Mouse (Mus musculus) urinary bladder, postnatal 4 days (tissue): ENCODE results near the gene Sv2c.
"Not testable (repeated sequence)": the region's sequence is repeated elsewhere in the genome, so short reads cannot be mapped to it uniquely, and the experiment has no call there.

Experiments
- DNase-seq, 2 experiments: peaks; one replicate each; pipeline ENCODE4 v3.0.0; 2021 to 2022; ENCODE audit warnings: low spot score in 2 of 2

The Sv2c gene

DNA sequence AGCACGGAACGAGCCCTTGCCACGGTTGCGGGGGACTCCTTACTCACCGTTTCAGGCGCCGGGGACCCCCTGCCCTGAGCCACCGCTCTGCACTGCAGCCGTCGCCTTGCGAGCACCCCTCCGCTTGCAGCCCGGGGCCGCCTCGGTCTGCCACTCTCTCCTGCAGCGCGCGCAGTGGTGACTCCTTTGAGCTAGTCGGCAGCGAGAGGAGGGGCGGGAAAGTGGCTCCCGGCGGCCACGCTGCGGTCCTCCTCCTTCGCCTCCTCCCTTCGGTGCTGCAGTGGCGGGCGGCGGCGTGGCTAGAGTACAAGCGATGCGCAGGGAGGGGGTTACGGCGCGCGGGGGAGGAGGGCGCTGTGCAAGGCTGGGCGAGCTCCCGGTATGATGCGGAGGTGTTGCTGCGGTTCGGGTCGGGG is at the start of gene Sv2c:
TSS of gene Sv2c (minus strand) at position 177 of the 416 bp plus-strand sequence.
- peak; percentile 20 to 63 for DNase-seq

DNA sequence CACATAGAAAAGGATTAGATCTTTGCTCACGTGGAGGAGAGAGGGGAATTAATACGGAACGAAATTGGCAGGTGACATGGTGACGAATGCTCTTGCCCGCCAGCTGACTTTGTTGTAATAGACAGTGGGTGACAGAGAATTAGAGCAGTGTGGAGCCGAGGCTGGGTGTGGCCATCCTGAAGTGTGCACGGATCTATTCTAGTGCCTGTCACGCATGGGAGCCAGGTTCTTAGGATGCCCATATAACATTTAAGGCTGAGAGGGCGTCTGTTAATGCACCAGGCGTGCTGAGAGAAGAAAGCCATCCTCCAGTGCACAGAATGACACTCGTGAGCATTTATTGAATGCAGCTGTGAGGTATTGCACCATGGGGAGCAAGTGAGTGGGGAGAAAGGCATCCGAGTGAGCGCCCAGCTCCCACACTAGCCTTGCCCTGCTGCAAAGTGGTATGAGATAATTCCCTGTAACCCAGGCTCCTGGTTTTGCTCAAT is 48.3 kb upstream of the Sv2c start:
- no peak for DNase-seq

DNA sequence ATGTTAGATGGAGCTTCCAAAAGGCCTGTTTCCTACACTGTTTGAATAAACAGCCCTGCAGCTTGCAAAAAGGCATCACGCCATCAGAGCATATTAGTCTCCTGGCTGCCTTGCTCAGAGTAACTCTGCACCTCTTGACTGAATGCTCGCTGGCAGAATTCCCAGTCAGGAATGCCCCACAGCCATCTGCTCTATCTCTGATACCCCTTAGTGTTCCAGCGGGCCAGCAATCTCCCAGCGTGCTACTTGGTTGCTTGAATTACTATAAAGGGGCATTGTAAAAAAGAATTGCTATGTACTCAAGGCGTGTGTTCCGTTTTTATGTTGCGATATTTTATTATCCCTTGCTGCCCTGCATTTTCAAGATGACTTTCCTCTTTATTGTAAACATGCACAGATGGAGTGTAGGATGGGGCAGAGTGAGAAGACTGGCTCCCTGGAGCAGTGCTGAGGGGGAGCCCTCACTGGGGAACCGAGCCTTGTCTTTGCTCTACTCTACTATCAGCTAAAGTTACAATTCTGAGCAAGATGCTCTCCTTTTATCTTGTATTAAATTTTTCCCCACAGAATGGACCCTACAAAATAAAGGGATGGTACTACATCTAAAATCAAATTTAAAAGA is 43.3 kb upstream of the Sv2c start:
- DNase-seq, result no peak

DNA sequence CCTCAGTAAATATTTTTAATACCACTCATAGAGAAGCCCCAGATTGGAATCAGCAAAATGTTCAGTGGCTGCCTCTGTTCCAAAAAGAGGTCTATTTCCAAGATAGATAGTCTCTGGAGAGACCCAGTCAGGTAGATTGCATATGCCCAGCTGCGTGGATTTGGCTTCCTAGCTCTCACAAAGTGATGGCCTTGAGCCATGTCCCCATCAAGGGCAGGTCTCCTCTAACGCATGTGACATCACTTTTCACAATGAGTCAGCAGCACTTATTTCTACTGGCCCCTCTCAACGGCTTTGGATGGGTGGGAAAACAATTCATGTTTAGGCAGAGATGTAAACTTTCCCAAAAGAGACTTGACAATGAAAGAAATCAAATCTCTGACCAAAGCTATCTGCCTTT is 41.3 kb upstream of the Sv2c start:
- no peak for DNase-seq

DNA sequence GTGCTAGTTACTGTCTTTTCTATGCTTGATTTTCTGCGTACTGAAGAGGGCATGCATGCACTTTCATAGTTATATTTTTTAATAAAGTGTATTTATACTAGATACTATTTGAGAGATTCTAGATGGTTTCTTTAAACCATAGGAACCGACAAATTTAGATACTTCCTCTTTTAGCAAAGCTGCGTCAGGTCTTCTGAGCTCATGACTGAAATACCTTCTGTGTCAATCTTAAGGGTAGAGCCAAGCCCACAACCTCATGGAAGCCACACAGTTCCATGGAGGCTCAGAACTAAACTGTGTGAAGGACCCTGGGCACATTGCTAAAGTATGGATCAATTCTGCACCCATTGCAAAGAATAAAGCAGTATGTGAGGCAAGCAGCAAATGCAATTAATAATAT is 39.9 kb upstream of the Sv2c start:
- no peak for DNase-seq

DNA sequence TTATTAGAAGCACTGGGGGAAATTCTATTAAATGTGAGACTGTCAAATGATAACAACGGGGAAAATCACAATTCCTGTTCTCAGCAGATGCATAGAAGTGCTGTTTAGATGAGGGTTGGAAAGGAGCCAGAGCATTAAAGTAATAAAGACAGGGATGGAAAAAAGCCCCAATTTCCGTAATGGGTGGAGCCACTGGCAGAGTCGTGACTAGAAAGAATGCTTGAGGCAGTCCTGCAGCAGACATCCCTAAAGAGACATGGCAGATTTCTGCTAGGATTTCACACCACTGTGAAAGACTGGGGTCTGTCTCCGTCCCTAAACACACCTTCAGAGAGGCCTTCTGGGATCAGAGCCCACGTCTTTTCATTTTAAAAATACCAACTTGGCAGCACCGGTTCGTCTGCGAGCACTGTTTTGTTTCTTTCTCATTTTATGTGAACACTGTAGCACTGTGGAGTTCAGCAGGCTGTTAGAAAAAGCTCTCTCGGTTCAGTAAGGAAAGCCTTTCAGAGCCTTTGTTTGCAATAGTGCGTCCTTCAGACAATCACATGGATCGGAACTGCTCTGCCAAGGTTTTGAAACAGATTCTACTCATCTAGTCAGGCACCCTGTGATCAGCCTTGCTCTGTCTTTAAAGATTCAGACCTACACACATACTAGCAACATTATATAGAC is 36.8 kb upstream of the Sv2c start:
- DNase-seq, result no peak

DNA sequence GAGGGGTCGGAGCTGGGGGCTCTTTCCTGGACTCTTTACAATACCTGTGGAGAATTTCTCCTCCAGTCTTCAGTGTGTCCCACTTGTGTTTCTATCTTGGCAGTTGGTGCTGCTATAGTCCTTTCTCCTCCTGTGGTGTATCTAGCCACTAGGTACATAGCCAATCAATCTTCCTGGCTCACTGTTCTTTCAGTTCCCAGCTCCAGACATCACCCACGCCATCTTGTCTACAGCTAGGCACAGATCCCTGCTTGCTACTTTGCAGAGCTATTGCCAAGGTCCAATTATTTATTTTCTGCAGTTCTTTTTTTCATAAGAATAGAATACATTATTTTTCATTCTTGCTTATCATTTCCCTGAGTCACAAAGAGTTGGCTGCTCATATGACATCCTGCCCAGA is 34.2 kb upstream of the Sv2c start:
- DNase-seq, result no peak

DNA sequence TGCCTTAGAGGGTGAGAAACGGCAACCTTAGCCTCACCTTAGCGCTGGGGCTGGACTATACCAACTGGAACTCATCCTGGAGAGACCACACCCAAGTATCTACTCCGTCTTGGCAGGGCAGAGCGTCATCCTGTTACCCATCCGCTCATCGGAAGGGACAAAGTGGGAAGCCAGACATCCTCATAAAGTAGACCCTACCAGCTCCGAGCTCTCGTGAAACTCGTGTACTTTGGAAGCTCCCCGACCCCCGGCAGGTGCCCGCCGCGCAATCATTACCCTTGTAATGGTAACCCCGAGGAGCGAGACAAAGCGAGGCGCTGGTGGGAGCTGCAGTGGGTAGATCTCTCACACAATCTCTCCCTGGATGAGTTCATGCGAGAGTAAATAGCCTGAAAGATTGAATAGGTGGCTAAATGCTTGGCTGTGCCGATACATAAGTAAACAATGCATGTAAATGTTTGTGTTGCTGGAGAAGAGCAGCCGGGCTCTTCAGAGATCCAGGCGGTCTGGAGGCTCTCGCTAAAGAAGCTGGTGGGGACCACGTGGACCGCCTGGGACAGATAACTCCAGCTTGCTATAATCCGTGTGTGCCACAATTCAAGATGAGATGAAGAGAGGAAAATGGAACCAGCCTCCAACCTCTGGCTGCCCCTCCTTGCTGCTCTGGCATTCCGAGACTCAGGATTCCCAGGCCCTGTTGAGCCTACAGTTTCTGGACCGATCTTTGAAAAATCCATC is 1.2 kb upstream of the Sv2c start:
- DNase-seq, result no peak

DNA sequence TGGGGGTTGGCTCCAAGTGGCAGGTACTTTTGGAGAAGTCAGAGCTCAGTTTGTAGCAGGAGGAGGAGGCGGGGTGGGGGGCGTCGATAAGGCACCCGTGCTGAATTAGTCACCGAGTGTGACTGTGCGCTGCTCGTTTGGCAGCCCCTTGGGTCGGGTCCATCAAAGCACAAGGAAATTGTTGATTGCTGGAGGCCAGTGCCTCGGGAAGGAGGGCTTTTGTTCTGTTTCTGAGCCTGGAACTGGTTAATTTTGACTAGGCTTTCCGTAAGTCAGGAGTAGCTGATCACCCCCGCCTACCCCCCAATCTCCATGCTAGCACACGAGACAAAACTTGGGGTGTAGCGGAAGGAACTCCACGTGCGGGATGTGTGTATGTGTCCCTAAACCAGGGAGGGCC is 456 bp upstream of the Sv2c start:
- DNase-seq, result no peak

DNA sequence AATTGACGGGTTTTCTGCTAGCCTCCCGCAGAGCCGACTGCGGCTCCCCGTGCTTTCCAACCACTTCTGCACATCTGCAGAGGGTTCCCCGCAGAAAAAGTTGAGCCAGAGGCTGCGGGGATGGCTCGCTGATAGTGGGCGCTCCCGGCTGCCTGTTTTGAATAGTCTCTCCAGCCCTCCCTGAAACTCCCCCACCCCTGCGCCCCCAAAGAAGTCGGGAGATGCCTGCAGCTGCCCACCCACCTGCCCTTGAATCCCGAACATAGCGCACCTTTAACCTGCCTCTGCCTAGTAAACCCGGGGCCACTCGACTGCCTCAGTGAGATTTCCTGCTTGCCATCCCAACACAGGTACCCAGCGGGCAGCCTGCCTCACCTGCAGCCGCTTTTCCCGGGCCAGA is 466 bp downstream of the Sv2c start:
- no peak for DNase-seq

DNA sequence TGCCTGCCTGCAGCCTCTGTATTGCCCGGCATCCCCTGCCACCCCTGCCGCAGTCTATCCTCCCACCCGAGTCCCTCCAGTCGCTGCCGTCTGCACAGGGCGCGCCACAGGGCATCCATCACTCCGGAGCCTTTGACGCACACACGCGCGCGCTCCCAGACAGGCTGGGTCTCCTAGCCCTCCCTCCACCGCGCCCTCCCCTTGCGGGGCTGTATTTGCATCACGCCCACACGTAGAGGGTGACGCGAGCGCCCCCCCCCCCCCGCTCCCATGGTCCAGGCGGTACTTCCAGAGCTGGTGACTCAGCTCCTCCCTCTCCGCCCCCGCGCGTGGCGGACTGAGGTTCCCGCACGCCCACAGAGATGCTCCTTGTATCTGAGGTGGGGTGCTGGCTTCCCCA is 1.3 kb downstream of the Sv2c start:
- no peak for DNase-seq

DNA sequence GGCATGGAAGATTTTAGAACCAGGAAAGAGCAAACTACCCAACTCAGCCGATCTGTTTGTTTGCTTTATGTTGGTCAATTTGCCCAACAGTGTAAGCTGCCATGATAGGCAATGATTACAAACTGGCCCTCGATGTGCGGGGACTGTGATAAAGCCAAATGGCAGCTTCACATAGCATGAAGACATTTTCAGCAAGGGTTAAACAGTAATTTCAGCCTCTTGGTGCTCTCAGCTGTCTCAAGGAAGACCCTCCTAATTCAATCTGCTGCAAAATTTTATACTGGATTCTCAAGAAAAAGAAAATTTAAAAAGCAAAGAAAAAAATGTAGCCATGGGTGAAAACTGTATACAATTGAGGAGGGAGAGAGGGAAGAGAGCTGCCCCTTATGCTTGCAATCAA is 3.3 kb downstream of the Sv2c start:
- DNase-seq, result no peak

DNA sequence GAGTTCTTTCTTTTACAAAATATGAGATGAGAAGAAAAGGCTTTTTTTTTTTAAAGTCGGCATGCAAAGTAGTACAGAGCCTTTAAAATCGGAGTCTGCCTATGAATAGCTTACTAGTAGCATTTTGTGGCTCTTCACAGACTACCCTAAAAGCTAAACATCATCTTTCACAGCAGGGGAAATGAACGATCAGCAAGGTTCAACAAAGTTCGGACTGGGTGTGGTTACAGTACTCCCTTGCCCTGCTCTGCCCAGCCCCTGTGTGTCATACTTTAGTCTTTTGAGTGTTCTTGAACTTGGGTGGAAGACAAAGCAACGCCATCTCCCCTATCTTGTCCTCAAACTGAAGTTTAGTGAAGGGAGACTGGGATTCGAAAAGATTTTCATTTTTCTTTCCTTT is 5.7 kb downstream of the Sv2c start:
- no peak for DNase-seq

DNA sequence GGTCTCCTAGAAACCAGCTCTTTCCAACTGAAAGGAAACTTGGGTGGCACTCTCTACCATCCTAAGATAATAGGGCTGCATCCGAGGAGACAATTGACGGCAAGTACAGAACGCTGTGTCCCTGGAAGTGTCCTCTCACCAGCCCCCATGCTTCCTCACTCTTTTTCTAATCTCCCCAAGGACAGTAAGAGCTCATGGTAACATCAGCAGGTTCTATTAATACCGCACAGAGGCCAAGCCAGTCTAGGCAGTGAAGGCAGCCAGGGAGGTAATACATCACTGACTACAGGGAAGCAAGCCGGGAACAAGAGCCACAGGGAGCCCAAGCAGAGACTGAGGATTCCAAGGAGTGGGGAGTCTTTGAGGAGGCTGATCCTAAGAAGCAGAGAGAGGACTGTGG is 7.4 kb downstream of the Sv2c start:
- DNase-seq, result no peak

DNA sequence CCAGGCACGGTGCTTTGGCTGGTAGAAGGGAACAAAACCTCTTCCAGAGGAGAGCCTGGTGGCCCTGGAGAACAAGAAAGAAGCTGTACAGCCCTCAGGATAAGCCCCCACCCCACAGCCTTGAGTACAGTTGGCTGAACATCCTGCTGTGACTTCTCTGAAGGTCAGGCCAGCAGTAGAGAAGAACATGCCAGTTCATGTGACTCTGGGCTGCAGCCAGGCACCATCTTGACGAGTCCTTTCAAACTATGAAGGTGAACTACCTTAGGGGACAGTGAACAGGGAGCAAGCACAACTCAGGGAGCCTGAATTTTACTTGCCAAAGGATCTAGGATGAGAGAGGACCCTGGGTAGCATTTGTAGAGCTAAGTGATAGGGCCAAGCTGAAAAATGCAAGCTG is 19.7 kb downstream of the Sv2c start:
- DNase-seq, result no peak

DNA sequence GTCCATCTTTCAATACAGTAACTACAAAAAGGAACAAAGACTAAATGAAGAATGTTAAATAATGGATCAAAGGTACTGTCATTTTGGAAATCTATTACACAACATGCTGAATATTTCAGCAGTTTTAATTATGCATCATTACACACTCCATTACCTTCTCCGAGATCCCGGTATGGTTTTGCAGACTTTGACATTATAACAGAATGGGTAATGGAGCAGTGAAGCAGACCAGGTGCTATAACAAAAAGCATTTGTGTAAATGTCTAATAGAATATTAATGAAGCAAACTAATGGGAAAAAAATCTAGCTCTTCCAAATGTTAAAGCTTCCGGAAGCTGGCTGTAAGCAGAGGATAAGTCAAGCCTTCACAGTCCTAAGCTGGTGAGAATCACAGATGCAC is 21.6 kb downstream of the Sv2c start:
- no peak for DNase-seq

DNA sequence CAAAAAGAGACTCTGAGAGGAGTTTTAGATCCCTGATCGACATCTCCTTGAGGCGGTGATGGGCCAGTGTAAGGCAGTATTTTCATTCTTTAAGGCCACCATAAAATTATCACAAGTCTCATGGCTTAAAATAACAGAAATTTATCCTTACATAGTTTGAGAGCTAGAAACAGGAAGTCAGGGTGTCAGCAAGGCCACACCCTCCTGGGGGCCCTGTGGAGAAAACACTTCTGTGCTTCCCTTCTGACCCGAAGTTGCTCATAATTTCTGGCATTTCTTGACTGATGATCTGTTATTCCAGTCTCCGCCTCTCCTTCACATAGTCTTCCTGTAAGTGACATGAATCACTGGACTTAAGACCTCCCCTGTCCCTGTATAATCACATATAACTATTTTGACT is 26.0 kb downstream of the Sv2c start:
- no peak for DNase-seq

DNA sequence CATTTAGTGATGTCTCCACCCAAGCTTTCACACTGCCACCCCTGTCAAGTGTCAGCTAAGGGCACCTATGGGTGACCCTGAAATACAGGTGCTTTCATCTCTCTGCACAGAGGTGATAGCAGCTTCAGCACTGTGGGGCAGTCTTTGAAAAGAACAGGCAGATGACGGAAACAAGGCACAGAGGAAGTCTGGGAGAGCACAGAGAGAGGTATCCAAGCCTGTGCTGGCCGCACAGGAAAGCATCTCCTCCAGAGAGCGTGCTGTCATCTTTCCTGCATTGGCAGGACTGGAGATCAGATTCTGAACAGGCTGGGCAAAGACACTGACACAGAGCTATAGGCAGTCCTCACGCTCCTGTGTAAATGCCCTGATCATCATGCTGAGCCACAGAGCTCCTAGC is 41.4 kb downstream of the Sv2c start:
- DNase-seq, result no peak

DNA sequence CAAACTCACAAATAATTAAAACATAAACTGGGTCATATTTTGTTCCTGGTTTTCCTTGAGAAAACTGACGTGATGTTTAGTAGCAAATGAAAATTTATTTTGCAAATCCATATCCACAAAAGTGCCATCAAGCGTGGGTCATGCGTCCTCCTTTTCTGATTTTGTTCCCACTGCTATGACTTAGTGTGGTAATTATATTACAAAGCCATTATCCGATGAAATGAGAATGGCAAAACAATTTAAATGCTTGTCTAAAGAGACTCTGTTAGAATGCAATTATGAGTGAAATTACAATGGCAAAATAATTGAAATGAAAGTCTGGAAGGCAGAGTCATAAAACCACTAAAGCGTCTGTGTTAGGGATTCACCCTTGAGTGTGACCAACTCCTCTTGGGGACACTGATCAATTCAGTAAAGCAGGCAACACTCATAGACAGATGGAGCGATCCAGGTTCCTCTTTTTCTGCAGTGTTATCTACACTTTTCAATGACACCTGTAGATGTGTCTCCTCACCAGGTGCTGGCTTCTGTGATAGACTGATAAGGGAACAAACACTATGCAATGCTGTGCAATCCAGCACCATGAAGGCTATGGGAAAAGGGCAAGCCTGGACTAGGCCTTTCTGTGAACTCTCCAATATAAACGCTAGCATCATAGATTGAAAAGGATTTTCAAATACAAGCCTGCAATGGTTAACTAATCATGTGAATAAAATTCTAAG is 46.6 kb downstream of the Sv2c start:
- no peak for DNase-seq

DNA sequence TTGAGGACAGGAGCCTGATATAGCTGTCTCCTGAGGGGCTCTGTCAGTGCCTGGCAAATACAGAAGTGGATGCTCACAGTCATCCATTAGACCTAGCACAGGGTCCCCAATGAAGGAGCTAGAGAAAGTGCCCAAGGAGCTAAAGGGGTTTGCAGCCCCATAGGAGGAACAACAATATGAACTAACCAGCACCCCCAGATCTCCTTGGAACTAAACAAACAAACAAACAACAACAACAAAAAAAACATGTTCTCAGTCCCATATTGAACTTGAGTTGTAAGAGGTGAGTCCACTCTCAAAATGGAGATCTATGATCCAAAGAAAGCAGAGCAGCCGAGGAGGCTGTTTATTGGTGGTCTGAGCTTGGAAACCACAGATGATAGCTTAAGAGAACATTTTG is 50.6 kb downstream of the Sv2c start, which contains the start of gene Gm17190:
TSS of gene Gm17190 (plus strand) at position 301 of the 400 bp plus-strand sequence.
- not testable (repeated sequence) for DNase-seq

DNA sequence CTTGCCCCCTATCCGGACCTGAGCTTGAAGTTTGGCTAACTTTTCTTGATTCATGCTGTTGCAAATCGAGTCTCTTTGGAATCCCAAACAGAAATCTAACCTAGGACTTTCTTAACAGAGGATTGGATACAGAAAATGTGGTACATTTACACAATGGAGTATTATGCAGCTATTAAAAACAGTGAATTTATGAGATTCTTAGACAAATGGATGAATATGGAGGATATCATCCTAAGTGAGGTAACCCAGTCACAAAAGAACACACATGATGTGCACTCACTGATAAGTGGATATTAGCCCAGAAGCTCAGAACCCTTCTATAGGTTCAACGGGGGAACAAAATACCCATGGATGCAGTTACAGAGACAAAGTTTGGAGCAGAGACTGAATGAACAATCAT is 51.1 kb downstream of the Sv2c start, which contains the start of gene Gm20075:
TSS of gene Gm20075 (minus strand) at position 101 of the 400 bp plus-strand sequence.
- DNase-seq, result not testable (repeated sequence)

DNA sequence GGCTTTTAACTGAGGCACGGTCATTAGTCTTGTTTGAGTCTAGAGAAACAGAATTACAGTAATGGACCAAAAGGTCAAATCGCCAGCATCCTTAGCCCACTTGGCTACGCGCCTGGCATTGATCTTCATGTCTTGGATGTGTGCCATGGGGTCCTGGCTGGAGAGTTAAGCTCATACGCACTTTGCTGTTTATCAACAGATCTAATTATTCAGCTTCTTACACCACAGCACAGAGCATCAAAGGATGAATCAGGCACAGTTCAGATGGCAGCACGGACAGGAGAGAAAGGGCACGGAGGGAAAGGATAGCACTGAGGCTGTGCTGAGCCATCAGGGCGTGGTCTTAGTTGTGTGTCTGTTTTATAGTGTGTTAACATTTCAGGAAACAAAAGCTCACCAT is 58.8 kb downstream of the Sv2c start:
- no peak for DNase-seq
